Mouse (Mus musculus): ENCODE data around the gene March9. TPM values are rescaled to one million over a fixed set of nuclear protein-coding genes. Genes with fewer than 3 reads are reported as not detected.
A peak's percentile ranks its signal among the peaks of the same experiment; 100 is the strongest.

Gene March9
- polyA plus RNA-seq, 1 experiment: not detected

DNA sequence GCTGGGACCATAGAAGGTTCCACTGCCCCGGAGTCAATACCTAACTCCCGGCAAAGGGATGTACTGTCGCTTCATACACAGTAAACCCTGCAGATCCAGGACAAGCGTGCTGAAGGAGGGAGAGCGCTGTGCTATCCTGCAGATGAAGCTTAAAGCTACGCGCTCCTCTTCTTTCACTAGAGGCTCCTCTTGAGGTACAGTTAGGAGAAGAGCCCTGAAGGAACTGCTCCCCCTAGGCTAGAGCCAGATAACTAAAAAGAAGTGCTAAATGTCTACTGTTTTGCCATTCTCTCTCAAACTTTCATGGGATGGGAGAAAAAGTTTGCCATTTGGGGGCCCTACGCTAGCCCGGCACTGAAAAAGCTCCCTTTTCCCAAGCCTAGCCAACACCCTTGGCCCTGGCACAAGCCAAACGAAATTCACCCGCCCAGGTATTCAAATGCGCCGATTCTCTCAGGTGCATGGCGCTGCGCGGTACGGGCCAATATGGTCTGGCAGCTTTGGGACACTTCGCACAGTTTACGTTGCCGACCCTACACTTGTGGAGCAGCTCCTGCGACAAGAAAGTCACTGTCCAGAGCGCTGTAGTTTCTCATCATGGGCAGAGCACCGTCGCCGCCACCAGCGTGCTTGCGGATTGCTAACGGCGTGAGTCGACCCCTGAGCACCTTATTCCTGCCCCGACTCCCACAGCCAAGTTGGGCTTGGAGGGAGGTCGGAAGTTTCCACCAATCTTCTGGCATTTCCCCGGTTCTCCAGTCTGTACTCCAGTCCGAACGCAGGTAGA is 11.2 kb downstream of the March9 start:
- no peak for TF ChIP-seq POLR2A (IDR thresholded peaks at IDR 0.05; ENCODE audit: insufficient read depth, low read depth, low read length)
- TF ChIP-seq CTCF (IDR thresholded peaks at IDR 0.05; ENCODE audit: insufficient read depth, low read depth, low read length): no peak
- 4% methylated on average over 35 of the region's 35 CpGs for WGBS
- Histone ChIP-seq H3K27ac (ENCODE audit: insufficient read depth, low read depth, low read length) (no peak overlapping the region), H3K4me1 (ENCODE audit: control insufficient read depth, insufficient read depth, low read length) (peaks cover 13% of the 10 kb centered on the region), H3K4me3 (ENCODE audit: insufficient read depth, low read depth, low read length) (no peak overlapping the region)

GRCm38 (mm10) chr10:127047954-127048353 is 12.0 kb downstream of the March9 start, which contains the start of gene Cyp27b1:
Gene Cyp27b1 (plus strand): TSS chr10:127048250.
- WGBS: 28% methylated on average over 5 of the region's 5 CpGs
- peaks cover 13% of the 10 kb centered on the region for H3K4me1 ChIP-seq (ENCODE audit: control insufficient read depth, insufficient read depth, low read length)
- H3K27ac ChIP-seq (ENCODE audit: insufficient read depth, low read depth, low read length): no peak within 1 kb of the TSS
- no peak within 1 kb of the TSS for H3K4me3 ChIP-seq (ENCODE audit: insufficient read depth, low read depth, low read length)
- no peak for TF ChIP-seq CTCF (IDR thresholded peaks at IDR 0.05; ENCODE audit: insufficient read depth, low read depth, low read length)
- no peak for TF ChIP-seq POLR2A (IDR thresholded peaks at IDR 0.05; ENCODE audit: insufficient read depth, low read depth, low read length)

DNA sequence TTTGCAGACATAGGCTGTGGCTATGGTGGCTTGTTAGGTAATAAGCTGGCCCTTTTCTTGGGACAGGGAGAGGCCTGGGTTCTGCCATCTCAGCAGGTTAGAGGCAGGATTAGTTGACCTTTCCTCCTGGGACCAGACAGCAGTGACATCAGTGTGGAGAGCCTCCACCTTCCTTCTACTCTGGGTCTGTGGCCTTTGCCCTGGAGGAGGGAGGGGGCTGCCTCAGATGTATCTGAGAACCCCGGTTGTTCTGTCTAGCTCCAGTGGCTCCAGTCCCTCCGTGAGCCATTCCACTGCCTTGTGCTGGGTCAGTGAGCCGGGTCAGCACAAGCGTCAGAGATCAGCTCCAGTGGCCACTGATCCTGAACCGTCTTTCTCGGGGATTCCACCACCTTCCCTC is 16.8 kb downstream of the March9 start:
- Histone ChIP-seq H3K4me1 (ENCODE audit: control insufficient read depth, insufficient read depth, low read length) (peaks cover 1% of the 10 kb centered on the region), H3K4me3 (ENCODE audit: insufficient read depth, low read depth, low read length) (no peak overlapping the region), H3K27ac (ENCODE audit: insufficient read depth, low read depth, low read length) (no peak overlapping the region)
- WGBS: 87% methylated on average over 6 of the region's 6 CpGs
- TF ChIP-seq POLR2A (IDR thresholded peaks at IDR 0.05; ENCODE audit: insufficient read depth, low read depth, low read length) (no peak), CTCF (IDR thresholded peaks at IDR 0.05; ENCODE audit: insufficient read depth, low read depth, low read length) (no peak)

GRCm38 (mm10) chr10:127042468-127043115 is 17.4 kb downstream of the March9 start:
- no peaks in the 10 kb centered on the region for H3K4me1 ChIP-seq (ENCODE audit: control insufficient read depth, insufficient read depth, low read length)
- 13% methylated on average over 5 of the region's 5 CpGs for WGBS
- no peak overlapping the region for H3K27ac ChIP-seq (ENCODE audit: insufficient read depth, low read depth, low read length)
- TF ChIP-seq CTCF (IDR thresholded peaks at IDR 0.05; ENCODE audit: insufficient read depth, low read depth, low read length): no peak
- no peak for TF ChIP-seq POLR2A (IDR thresholded peaks at IDR 0.05; ENCODE audit: insufficient read depth, low read depth, low read length)
- peak overlapping the region; percentile 98; the same call in 1 of the 2 replicates for H3K4me3 ChIP-seq (ENCODE audit: insufficient read depth, low read depth, low read length)

DNA sequence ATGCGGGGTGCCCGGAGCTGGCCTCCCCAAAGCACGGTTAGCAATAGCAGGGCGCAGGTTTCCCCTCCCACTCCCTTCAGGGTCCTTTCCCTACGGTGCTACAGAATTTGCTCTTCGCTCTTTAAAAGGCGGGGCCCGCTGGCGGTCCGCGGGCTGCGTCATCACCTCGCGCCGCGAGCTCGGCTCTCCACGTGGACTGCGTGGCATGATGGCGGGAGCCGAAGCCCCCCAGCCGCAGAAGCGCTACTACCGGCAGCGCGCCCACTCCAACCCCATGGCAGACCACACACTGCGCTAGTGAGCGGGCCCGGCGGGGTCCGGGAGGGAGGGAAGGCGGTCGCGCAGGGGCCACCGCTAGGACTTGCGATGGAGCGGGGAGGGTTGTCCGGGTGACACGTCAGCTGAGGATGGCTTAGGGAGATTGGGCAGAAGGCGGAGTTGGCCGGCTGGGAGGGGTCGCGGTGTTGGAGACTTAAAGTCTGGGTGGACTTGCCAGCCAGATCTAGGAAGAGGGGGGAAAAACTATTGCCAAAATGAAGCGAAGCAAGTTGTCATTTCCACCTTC is 18.1 kb downstream of the March9 start:
- TF ChIP-seq CTCF (IDR thresholded peaks at IDR 0.05; ENCODE audit: insufficient read depth, low read depth, low read length) (no peak), POLR2A (IDR thresholded peaks at IDR 0.05; ENCODE audit: insufficient read depth, low read depth, low read length) (0 out of 2 replicates have a peak, but pooled peaks have one; percentile 33)
- WGBS: 1% methylated on average over 44 of the region's 44 CpGs

DNA sequence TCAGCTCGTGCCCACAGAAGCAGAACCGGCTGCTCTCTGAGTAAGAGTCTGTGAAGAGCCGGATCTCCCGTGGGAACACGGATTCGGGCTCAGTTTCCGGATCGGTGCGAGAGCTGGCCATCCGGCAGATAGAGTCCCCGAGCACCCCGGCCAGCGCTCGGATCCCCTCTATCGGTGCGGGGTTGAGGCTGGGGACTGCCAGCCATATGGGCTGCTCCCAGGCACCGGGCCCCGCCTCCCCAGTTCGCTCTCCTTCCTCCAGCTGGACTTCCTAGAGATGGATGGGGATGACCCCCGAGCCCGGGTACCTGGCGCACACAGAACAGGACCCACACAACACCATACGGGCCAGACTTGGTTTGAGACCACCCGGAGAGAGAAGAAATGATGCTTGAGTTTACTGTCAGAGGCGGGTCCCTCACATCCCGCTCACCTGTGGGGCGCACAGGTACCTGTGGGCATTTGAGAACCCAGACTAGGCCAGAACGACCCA is 18.7 kb downstream of the March9 start, which contains the start of the genes Mettl1 and Eef1akmt3:
Gene Mettl1, plus strand, starts transcription at position 141 of the 493 bp plus-strand sequence.
Gene Eef1akmt3, minus strand, starts transcription at position 240 of the 493 bp plus-strand sequence.
- TF ChIP-seq CTCF (IDR thresholded peaks at IDR 0.05; ENCODE audit: insufficient read depth, low read depth, low read length) (no peak), POLR2A (IDR thresholded peaks at IDR 0.05; ENCODE audit: insufficient read depth, low read depth, low read length) (no peak)
- Histone ChIP-seq H3K4me1 (ENCODE audit: control insufficient read depth, insufficient read depth, low read length) (no peaks in the 10 kb centered on the region), H3K27ac (ENCODE audit: insufficient read depth, low read depth, low read length) (no peak within 1 kb of the TSS), H3K4me3 (ENCODE audit: insufficient read depth, low read depth, low read length) (peak within 1 kb of the TSS; percentile 98)
- WGBS: under 1% methylated on average over 28 of the region's 28 CpGs

More for the DNA sequence above, 18.1 kb downstream of the March9 start:
- no peak overlapping the region for H3K27ac ChIP-seq (ENCODE audit: insufficient read depth, low read depth, low read length)
- H3K4me1 ChIP-seq (ENCODE audit: control insufficient read depth, insufficient read depth, low read length): no peaks in the 10 kb centered on the region
- peak overlapping the region; percentile 98 for H3K4me3 ChIP-seq (ENCODE audit: insufficient read depth, low read depth, low read length)

DNA sequence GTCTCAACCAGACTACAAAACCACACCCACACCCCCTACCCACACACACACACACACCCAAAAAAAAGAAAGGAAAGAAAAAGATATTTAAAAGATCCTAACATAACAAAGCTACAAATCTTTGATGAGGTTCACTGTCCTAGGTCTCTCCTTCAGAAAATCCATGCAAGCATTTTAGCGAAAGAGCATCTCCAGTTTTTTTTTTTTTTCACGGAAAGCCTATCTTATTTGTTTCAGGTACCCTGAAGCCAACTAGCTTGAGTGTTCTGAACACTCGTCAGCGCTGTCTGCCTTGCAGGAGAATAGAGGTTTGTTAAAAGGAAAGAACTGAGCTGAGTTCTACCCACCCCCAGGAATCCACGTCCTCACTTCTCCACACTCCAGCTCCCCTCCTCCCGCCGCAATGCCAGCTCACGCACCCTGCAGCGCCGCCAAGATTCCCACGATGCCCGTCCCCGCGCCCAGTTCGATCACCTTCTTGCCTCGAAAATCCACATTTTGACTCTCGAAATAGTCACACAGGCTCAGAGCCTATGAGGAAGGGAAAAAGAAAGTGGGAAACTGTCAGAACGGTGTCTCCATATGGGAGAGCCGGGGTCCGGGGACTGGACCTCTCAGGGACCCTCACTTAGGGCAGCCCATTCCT is 19.3 kb downstream of the March9 start:
- WGBS: 2% methylated on average over 20 of the region's 20 CpGs
- TF ChIP-seq CTCF (IDR thresholded peaks at IDR 0.05; ENCODE audit: insufficient read depth, low read depth, low read length): 0 out of 2 replicates have a peak, but pooled peaks have one; percentile 21
- no peak for TF ChIP-seq POLR2A (IDR thresholded peaks at IDR 0.05; ENCODE audit: insufficient read depth, low read depth, low read length)
- Histone ChIP-seq H3K4me3 (ENCODE audit: insufficient read depth, low read depth, low read length) (peak overlapping the region; percentile 98), H3K4me1 (ENCODE audit: control insufficient read depth, insufficient read depth, low read length) (no peaks in the 10 kb centered on the region), H3K27ac (ENCODE audit: insufficient read depth, low read depth, low read length) (no peak overlapping the region)

DNA sequence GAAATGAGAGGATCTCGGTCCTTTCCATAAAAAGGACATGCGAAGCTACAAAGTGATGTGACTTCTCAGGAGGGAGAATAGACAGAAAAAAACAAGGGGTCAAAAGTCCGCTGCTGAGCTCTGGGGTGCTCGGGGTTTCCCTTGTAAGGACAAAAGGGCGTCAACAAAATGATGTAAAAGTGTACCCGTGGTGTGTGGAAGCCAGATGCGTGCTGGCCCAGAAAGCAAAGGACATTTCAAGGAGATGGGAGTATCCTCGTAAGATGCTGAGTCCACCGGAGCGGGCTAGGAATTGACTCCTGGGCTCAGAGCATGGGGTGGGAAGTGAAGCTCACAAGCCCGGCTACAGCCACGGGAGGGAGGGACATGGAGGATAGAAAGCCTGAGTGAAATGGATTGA is 22.3 kb downstream of the March9 start:
- Histone ChIP-seq H3K4me1 (ENCODE audit: control insufficient read depth, insufficient read depth, low read length) (no peaks in the 10 kb centered on the region), H3K4me3 (ENCODE audit: insufficient read depth, low read depth, low read length) (no peak overlapping the region), H3K27ac (ENCODE audit: insufficient read depth, low read depth, low read length) (no peak overlapping the region)
- WGBS: 73% methylated on average over 12 of the region's 12 CpGs
- TF ChIP-seq POLR2A (IDR thresholded peaks at IDR 0.05; ENCODE audit: insufficient read depth, low read depth, low read length) (no peak), CTCF (IDR thresholded peaks at IDR 0.05; ENCODE audit: insufficient read depth, low read depth, low read length) (no peak)
